9 mouse cellular contexts compared by ENCODE assay signal in genomic region chr16:21727897-21728364, GRCm38 (mm10). TPM values are rescaled to one million over a fixed set of nuclear protein-coding genes. Genes with fewer than 3 reads are reported as not detected.
DNase-seq lines count a peak whose midpoint lies in the region; ATAC-seq and TF ChIP-seq lines count a peak whose summit lies in the region.
"Had no signal": no experiment of that assay in that cellular context is flagged by ENCODE, and none has a peak within 500 bp of the region (broad histone marks: within the 10 kb centered on the region; RNA-seq: fewer than 3 reads in every experiment).

No protein-coding gene starts in this region.

- no peak for ATAC-seq in limb, embryonic 12.5 days (ENCODE audit: insufficient number of reproducible peaks, insufficient read depth, low FRiP score, low TSS enrichment, low read depth)
- 0 out of 2 replicates have a peak, but pooled peaks have one; percentile 60 for ATAC-seq in midbrain, postnatal 0 days (ENCODE audit: low FRiP score)
- ATAC-seq in stomach, embryonic 14.5 days (ENCODE audit: insufficient number of reproducible peaks, insufficient read depth, low FRiP score, low read depth): no peak

- TF ChIP-seq CTCF in midbrain, postnatal 0 days (IDR thresholded peaks at IDR 0.05): peak; percentile 94

- peak; percentile 87 for DNase-seq in 416B (ENCODE audit: low read depth)
- peak; percentile 82 for DNase-seq in adrenal gland, postnatal 14 days
- DNase-seq in embryonic facial prominence, embryonic 10.5 days (ENCODE audit: low spot score): peak; percentile 56
- peak; percentile 84 for DNase-seq in heart, adult 11 months
- DNase-seq in kidney, adult 18-20 months: peak; percentile 68
- DNase-seq in midbrain, postnatal 0 days (ENCODE audit: low spot score): peak; percentile 89

- H3K27me3 ChIP-seq in embryonic facial prominence, embryonic 10.5 days (replicated peaks; ENCODE audit: low read depth, poor library complexity, severe bottlenecking): no peaks in the 10 kb centered on the region
- no peaks in the 10 kb centered on the region for H3K27me3 ChIP-seq in limb, embryonic 12.5 days
- H3K27me3 ChIP-seq in midbrain, postnatal 0 days (ENCODE audit: insufficient read depth, low read length): no peaks in the 10 kb centered on the region
- no peaks in the 10 kb centered on the region for H3K27me3 ChIP-seq in stomach, embryonic 14.5 days (ENCODE audit: control insufficient read depth, insufficient read depth, low read length)
- H3K27me3 ChIP-seq: embryonic facial prominence, embryonic 12.5 days had no signal

- H3K4me3 ChIP-seq in embryonic facial prominence, embryonic 10.5 days: no peak overlapping the region
- no peak overlapping the region for H3K4me3 ChIP-seq in limb, embryonic 12.5 days (replicated peaks)
- 0 out of 2 replicates have a peak overlapping the region, but pooled peaks have one; percentile 15 for H3K4me3 ChIP-seq in midbrain, postnatal 0 days (ENCODE audit: low read depth, low read length)
- no peak overlapping the region; the same call in 1 of the 2 replicates for H3K4me3 ChIP-seq in stomach, embryonic 14.5 days (ENCODE audit: low read depth, low read length)
- H3K4me3 ChIP-seq: embryonic facial prominence, embryonic 12.5 days had no signal

- no peaks in the 10 kb centered on the region for H3K4me1 ChIP-seq in embryonic facial prominence, embryonic 10.5 days
- H3K4me1 ChIP-seq in limb, embryonic 12.5 days (replicated peaks): no peaks in the 10 kb centered on the region
- H3K4me1 ChIP-seq in midbrain, postnatal 0 days (ENCODE audit: insufficient read depth, low read length): no peaks in the 10 kb centered on the region
- H3K4me1 ChIP-seq in stomach, embryonic 14.5 days (ENCODE audit: control insufficient read depth, insufficient read depth, low read length): no peaks in the 10 kb centered on the region
- H3K4me1 ChIP-seq: embryonic facial prominence, embryonic 12.5 days had no signal

- WGBS in embryonic facial prominence, embryonic 10.5 days: 47% methylated on average over 10 of the region's 10 CpGs
- WGBS in limb, embryonic 12.5 days: 42% methylated on average over 10 of the region's 10 CpGs
- 16% methylated on average over 10 of the region's 10 CpGs for WGBS in midbrain, postnatal 0 days
- WGBS in stomach, embryonic 14.5 days: 39% methylated on average over 10 of the region's 10 CpGs

- H3K36me3 ChIP-seq in embryonic facial prominence, embryonic 10.5 days (replicated peaks): no peaks in the 10 kb centered on the region
- H3K36me3 ChIP-seq in limb, embryonic 12.5 days: no peaks in the 10 kb centered on the region
- no peaks in the 10 kb centered on the region for H3K36me3 ChIP-seq in midbrain, postnatal 0 days (ENCODE audit: insufficient read depth, low read length)
- H3K36me3 ChIP-seq in stomach, embryonic 14.5 days (ENCODE audit: control insufficient read depth, insufficient read depth, low read length): no peaks in the 10 kb centered on the region
- H3K36me3 ChIP-seq: embryonic facial prominence, embryonic 12.5 days had no signal

- H3K9me3 ChIP-seq in embryonic facial prominence, embryonic 10.5 days: no peaks in the 10 kb centered on the region
- no peaks in the 10 kb centered on the region for H3K9me3 ChIP-seq in limb, embryonic 12.5 days
- H3K9me3 ChIP-seq in midbrain, postnatal 0 days (ENCODE audit: low read length): no peaks in the 10 kb centered on the region
- H3K9me3 ChIP-seq in stomach, embryonic 14.5 days (ENCODE audit: control insufficient read depth, low read depth, low read length): no peaks in the 10 kb centered on the region
- H3K9me3 ChIP-seq: embryonic facial prominence, embryonic 12.5 days had no signal

- no peak overlapping the region for H3K27ac ChIP-seq in embryonic facial prominence, embryonic 10.5 days (replicated peaks)
- no peak overlapping the region for H3K27ac ChIP-seq in limb, embryonic 12.5 days
- no peak overlapping the region for H3K27ac ChIP-seq in midbrain, postnatal 0 days (ENCODE audit: low read depth, low read length)
- H3K27ac ChIP-seq in stomach, embryonic 14.5 days (ENCODE audit: low read length): no peak overlapping the region
- H3K27ac ChIP-seq: embryonic facial prominence, embryonic 12.5 days had no signal

- H3K4me2 ChIP-seq in limb, embryonic 12.5 days: peak overlapping the region; percentile 32; the same call in 1 of the 2 replicates
- H3K4me2 ChIP-seq in midbrain, postnatal 0 days (ENCODE audit: low read depth, low read length, poor library complexity, severe bottlenecking): peak overlapping the region; percentile 37
- peak overlapping the region; percentile 29; the same call in 1 of the 2 replicates for H3K4me2 ChIP-seq in stomach, embryonic 14.5 days (replicated peaks; ENCODE audit: low read depth, low read length)
- H3K4me2 ChIP-seq: embryonic facial prominence, embryonic 12.5 days had no signal

- no peak overlapping the region for H3K9ac ChIP-seq in limb, embryonic 12.5 days (replicated peaks)
- no peak overlapping the region for H3K9ac ChIP-seq in midbrain, postnatal 0 days (replicated peaks; ENCODE audit: low read length, poor library complexity, severe bottlenecking)
- H3K9ac ChIP-seq in stomach, embryonic 14.5 days (replicated peaks; ENCODE audit: low read depth, low read length): no peak overlapping the region
- H3K9ac ChIP-seq: embryonic facial prominence, embryonic 12.5 days had no signal

RNA-seq across cellular contexts. Expression of gene 2510009E07Rik, which starts 33.5 kb away (rescaled TPM):
- 16.7 and 17.5 TPM in 2 replicates for total RNA-seq in adrenal gland, postnatal 14 days (2021)
- polyA plus RNA-seq in embryonic facial prominence, embryonic 10.5 days (2016; fragmentation: Nextera tagmentation; extraction: Ambion mirVana): 12.7 and 14.2 TPM in 2 replicates
- 16.6 and 17.6 TPM in 2 replicates for polyA plus RNA-seq in limb, embryonic 12.5 days (2016; fragmentation: Nextera tagmentation; extraction: Ambion mirVana)
- total RNA-seq in midbrain, postnatal 0 days (2014; rRNA removed): 48.1 and 48.7 TPM in 2 replicates
- polyA plus RNA-seq in midbrain, postnatal 0 days (2015; fragmentation: Nextera tagmentation; extraction: Ambion mirVana): 36.0 and 37.0 TPM in 2 replicates
- 19.5 and 20.9 TPM in 2 replicates for polyA plus RNA-seq in stomach, embryonic 14.5 days (2014; fragmentation: Nextera tagmentation; extraction: Ambion mirVana)

RNA-seq across cellular contexts. Expression of gene Ehhadh, which starts 59.7 kb away (rescaled TPM):
- 81.5 and 84.5 TPM in 2 replicates for total RNA-seq in adrenal gland, postnatal 14 days (2021)
- polyA plus RNA-seq in embryonic facial prominence, embryonic 10.5 days (2016; fragmentation: Nextera tagmentation; extraction: Ambion mirVana): 1.8 and 2.1 TPM in 2 replicates
- polyA plus RNA-seq in limb, embryonic 12.5 days (2016; fragmentation: Nextera tagmentation; extraction: Ambion mirVana): 2.4 and 2.6 TPM in 2 replicates
- total RNA-seq in midbrain, postnatal 0 days (2014; rRNA removed): 2.1 and 3.3 TPM in 2 replicates
- 1.7 and 2.3 TPM in 2 replicates for polyA plus RNA-seq in midbrain, postnatal 0 days (2015; fragmentation: Nextera tagmentation; extraction: Ambion mirVana)
- polyA plus RNA-seq in stomach, embryonic 14.5 days (2014; fragmentation: Nextera tagmentation; extraction: Ambion mirVana): 2.9 and 4.0 TPM in 2 replicates
